Mouse (Mus musculus) liver, postnatal 0 days (tissue): ENCODE measurements at regions not wholly inside any gene's neighbourhood (a gene's known extent, or its start where the extent isn't known, plus 50 kb on each side); places are given as distances from the start of the nearest gene placed in this dataset.
A peak's percentile ranks its signal among the peaks of the same experiment; 100 is the strongest.

Experiments
- CTCF ChIP-seq: sonication (generic); IDR thresholded peaks from 2 replicates; pipeline ENCODE4 v1.5.1; 2016; ENCODE audit warnings: antibody characterized with exemption, low read depth
- EP300 ChIP-seq: IDR thresholded peaks from 2 replicates; pipeline ENCODE4 v1.6.1; 2016; ENCODE audit warnings: antibody characterized with exemption, low read depth, mild to moderate bottlenecking

DNA sequence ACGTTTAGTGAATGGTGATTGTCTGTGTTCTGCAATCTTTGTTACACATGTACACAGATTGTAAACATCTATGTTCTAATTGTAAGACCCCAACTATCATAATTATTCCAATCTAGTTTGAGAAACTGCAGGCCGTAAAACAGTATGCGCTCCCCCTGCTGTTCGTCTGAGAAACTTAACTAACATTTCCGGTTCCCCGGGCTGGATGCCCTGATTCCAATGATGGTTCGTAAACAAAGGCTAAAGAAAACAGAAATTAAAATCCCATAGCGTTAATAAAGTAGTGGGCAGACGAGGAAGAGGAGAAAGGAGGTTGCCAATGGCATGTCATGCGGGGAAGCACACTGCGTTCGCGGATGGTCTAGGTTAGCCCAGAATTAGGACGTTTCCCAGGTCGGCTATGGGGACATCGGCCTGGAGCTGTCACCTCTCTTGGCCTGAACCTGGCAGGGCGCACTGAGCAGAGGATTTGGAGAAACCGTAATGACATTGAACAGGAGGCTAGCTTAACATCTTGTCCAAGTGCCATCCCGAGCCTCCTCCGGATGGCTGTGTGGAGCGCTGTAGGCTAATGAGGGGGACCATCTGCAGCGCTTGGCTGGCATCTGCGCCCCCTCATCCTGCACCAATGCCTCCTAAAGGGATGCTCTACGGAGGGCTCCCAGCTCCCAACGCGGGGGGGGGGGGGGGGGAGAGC, 55.7 kb upstream of the Hnrnpa3 start:
- TF ChIP-seq EP300: no peak
- peak; percentile 64 for TF ChIP-seq CTCF
